Mouse (Mus musculus) kidney, postnatal 0 days (tissue): ENCODE results near the gene Ada. TPM values are rescaled to one million over a fixed set of nuclear protein-coding genes. Genes with fewer than 3 reads are reported as not detected.
A peak's percentile ranks its signal among the peaks of the same experiment; 100 is the strongest.

Experiments used
- ATAC-seq: fragments of 200-750 bp; cut with Nextera tagmentation; replicated peaks from 2 replicates; pipeline ENCODE4 v1.8.0; 2017; ENCODE audit warnings: low read depth, moderate number of reproducible peaks, moderate TSS enrichment, moderate library complexity; ENCODE audit not compliant: low FRiP score
- DNase-seq: peaks from one replicate; pipeline ENCODE4 v3.0.0-alpha.2; 2016; ENCODE audit warnings: low spot score
- H3K27ac ChIP-seq: fragments of 300-500 bp; sonication (generic); 2 replicates; pipeline ENCODE4 v1.5.1; 2014; ENCODE audit warnings: mild to moderate bottlenecking
- H3K27me3 ChIP-seq: fragments of 300-500 bp; sonication (generic); 2 replicates; pipeline ENCODE4 v1.6.1; 2014; ENCODE audit warnings: low read length, mixed read lengths; ENCODE audit not compliant: insufficient read depth
- H3K36me3 ChIP-seq: fragments of 300-500 bp; sonication (generic); 2 replicates; pipeline ENCODE4 v1.6.1; 2014; ENCODE audit warnings: low read length, mixed read lengths; ENCODE audit not compliant: insufficient read depth
- H3K4me1 ChIP-seq: fragments of 300-500 bp; sonication (generic); replicated peaks from 2 replicates; pipeline ENCODE4 v1.6.1; 2014; ENCODE audit warnings: antibody characterized with exemption, low read length, mixed read lengths; ENCODE audit not compliant: insufficient read depth
- H3K4me2 ChIP-seq: fragments of 300-500 bp; sonication (generic); 2 replicates; pipeline ENCODE4 v1.6.1; 2014; ENCODE audit warnings: mild to moderate bottlenecking, low read length, moderate library complexity, mixed read lengths
- H3K4me3 ChIP-seq: fragments of 300-500 bp; sonication (generic); replicated peaks from 2 replicates; pipeline ENCODE4 v1.5.1; 2014; ENCODE audit warnings: low read depth, low read length
- H3K9ac ChIP-seq: fragments of 300-500 bp; sonication (generic); 2 replicates; pipeline ENCODE4 v1.6.1; 2014; ENCODE audit warnings: low read depth, low read length
- H3K9me3 ChIP-seq: fragments of 300-500 bp; sonication (generic); replicated peaks from 2 replicates; pipeline ENCODE4 v1.6.1; 2016; ENCODE audit warnings: low read length, inconsistent platforms, mixed read lengths
- CTCF ChIP-seq: IDR thresholded peaks from 2 replicates; pipeline ENCODE4 v1.5.1; 2016; ENCODE audit warnings: antibody characterized with exemption, low read depth, mild to moderate bottlenecking, moderate library complexity
- WGBS: fragments of 180-500 bp; shearing (Covaris S2); extraction: QIAGEN DNeasy Blood & Tissue Kit; methylation state at CpG from one replicate; pipeline ENCODE4 v1.1.7; 2014; 5-methylcytosine and 5-hydroxymethylcytosine counted together
- polyA plus RNA-seq: library from polyadenylated mRNA; unstranded; fragments of >200 nt; fragmentation: Nextera tagmentation; extraction: Ambion mirVana; gene quantifications from 2 replicates; pipeline ENCODE4 v1.2.1, GENCODE M21; 2015

Ada gene
- polyA plus RNA-seq, 1 experiment from 2014 or later: 7.7 TPM

DNA sequence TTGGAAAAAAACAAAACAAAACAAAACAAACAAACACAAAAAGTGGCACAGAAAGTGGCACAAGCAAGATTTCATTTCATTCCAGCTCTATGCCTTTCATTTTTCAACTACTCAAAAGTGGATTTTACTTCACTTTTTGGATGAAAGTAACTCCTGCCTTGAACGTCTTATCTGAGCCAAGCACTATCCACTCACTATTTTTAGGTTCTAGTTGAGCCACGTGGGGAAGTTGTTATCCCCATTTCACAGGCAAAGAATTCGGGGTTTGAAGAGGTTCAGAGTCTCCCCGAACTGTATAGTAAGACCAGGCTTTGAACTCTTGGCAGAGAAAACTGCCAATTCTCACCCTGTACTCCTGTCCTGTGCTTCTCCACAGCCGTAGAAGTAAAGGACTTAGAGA, 41.7 kb downstream of the Ada start:
- H3K9me3 ChIP-seq: no peaks in the 10 kb centered on the region
- H3K4me2 ChIP-seq: no peak overlapping the region
- TF ChIP-seq CTCF: no peak
- H3K9ac ChIP-seq: no peak overlapping the region
- no peaks in the 10 kb centered on the region for H3K27me3 ChIP-seq
- DNase-seq (no peak), ATAC-seq (no peak)
- H3K36me3 ChIP-seq: no peaks in the 10 kb centered on the region
- no peak overlapping the region for H3K4me3 ChIP-seq
- 0 out of 2 replicates have a peak, but pooled peaks cover 4% of the 10 kb centered on the region for H3K4me1 ChIP-seq
- H3K27ac ChIP-seq: no peak overlapping the region
- WGBS: 83% methylated on average over 5 of the region's 5 CpGs

GRCm38 (mm10) chr2:163703599-163704260, 46.3 kb downstream of the Ada start:
- Histone ChIP-seq H3K27me3 (no peaks in the 10 kb centered on the region), H3K36me3 (no peaks in the 10 kb centered on the region), H3K27ac (no peak overlapping the region), H3K4me2 (no peak overlapping the region), H3K4me1 (no peaks in the 10 kb centered on the region), H3K9ac (no peak overlapping the region), H3K9me3 (no peaks in the 10 kb centered on the region), H3K4me3 (no peak overlapping the region)
- 87% methylated on average over 5 of the region's 5 CpGs for WGBS
- no peak for TF ChIP-seq CTCF
- DNase-seq (no peak), ATAC-seq (no peak)

GRCm38 (mm10) chr2:163702921-163703320, 47.1 kb downstream of the Ada start:
- Histone ChIP-seq H3K4me3 (no peak overlapping the region), H3K36me3 (no peaks in the 10 kb centered on the region), H3K27me3 (no peaks in the 10 kb centered on the region), H3K9ac (no peak overlapping the region), H3K9me3 (no peaks in the 10 kb centered on the region), H3K27ac (no peak overlapping the region), H3K4me1 (no peaks in the 10 kb centered on the region), H3K4me2 (no peak overlapping the region)
- no peak for TF ChIP-seq CTCF
- ATAC-seq: no peak
- 61% methylated on average over 5 of the region's 5 CpGs for WGBS
- DNase-seq: no peak

GRCm38 (mm10) chr2:163702431-163702830, 47.6 kb downstream of the Ada start:
- H3K36me3 ChIP-seq: no peaks in the 10 kb centered on the region
- no peak overlapping the region for H3K27ac ChIP-seq
- no peak overlapping the region for H3K4me2 ChIP-seq
- ATAC-seq (no peak), DNase-seq (no peak)
- H3K4me1 ChIP-seq: no peaks in the 10 kb centered on the region
- no peaks in the 10 kb centered on the region for H3K27me3 ChIP-seq
- H3K4me3 ChIP-seq: no peak overlapping the region
- 77% methylated on average over 7 of the region's 7 CpGs for WGBS
- TF ChIP-seq CTCF: no peak
- no peak overlapping the region for H3K9ac ChIP-seq
- no peaks in the 10 kb centered on the region for H3K9me3 ChIP-seq

GRCm38 (mm10) chr2:163699078-163699780, 50.8 kb downstream of the Ada start:
- Histone ChIP-seq H3K27me3 (no peaks in the 10 kb centered on the region), H3K36me3 (no peaks in the 10 kb centered on the region), H3K4me1 (peaks cover 5% of the 10 kb centered on the region; the same call in 1 of the 2 replicates), H3K9ac (no peak overlapping the region), H3K4me3 (no peak overlapping the region), H3K9me3 (no peaks in the 10 kb centered on the region), H3K27ac (no peak overlapping the region), H3K4me2 (no peak overlapping the region)
- WGBS: 68% methylated on average over 11 of the region's 11 CpGs
- ATAC-seq (no peak), DNase-seq (no peak)
- TF ChIP-seq CTCF: no peak

DNA sequence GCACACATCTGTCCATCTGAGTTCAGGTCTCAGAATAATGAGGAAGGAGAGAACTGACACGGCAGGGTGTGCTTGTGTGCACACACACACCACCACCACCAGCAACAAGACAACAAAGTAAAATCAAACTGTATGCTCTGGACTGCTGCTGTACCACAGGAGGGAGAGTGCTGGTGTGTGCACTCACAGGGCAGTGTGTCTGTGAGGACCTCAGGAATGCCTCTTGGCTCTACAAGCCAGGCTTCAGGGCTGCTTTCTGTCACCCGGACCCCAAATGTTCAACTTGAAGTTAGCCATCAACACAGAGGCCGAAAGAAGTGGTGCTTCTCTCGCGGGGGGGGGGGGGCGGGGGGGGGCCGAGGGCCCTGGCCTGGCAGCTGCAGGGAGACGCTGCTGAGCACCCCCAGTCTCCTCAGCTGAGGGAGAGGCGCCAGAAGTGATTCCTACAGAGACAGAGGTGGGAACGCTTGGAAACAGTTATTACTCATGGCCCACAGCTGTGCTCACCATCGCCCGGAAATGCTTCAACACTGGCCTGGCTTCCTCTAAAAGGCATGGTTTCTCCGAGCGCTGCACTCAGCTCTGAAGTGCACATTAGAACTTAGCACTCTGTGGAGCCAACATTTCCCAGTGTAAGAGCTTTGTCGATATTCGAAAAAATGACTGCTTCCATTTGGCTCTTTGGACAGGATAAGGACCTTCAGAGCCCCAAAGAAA, 52.1 kb downstream of the Ada start:
- DNase-seq: peak; percentile 87
- 0 out of 2 replicates have a peak overlapping the region, but pooled peaks have one; percentile 8 for H3K9ac ChIP-seq
- H3K4me3 ChIP-seq: no peak overlapping the region
- no peak overlapping the region for H3K4me2 ChIP-seq
- H3K36me3 ChIP-seq: no peaks in the 10 kb centered on the region
- WGBS: 34% methylated on average over 16 of the region's 16 CpGs
- TF ChIP-seq CTCF: no peak
- H3K27ac ChIP-seq: peak overlapping the region; percentile 79
- H3K27me3 ChIP-seq: no peaks in the 10 kb centered on the region
- peak; percentile 33; the same call in 1 of the 2 replicates for ATAC-seq
- H3K9me3 ChIP-seq: no peaks in the 10 kb centered on the region
- peaks cover 18% of the 10 kb centered on the region for H3K4me1 ChIP-seq
